Mouse (Mus musculus): ENCODE results near the gene Spop.

The Spop gene

GRCm38 (mm10) chr11:95420880-95421435 is 7.1 kb downstream of the Spop start:
- no peak for DNase-seq (ENCODE audit: low spot score)

- no peak for DNase-seq (ENCODE audit: low spot score)
These were observed 9.6 kb downstream of the Spop start for GRCm38 (mm10) chr11:95423505-95423904.

- DNase-seq (ENCODE audit: low spot score), result no peak
These were observed 17.5 kb downstream of the Spop start for GRCm38 (mm10) chr11:95431344-95431743.

GRCm38 (mm10) chr11:95432194-95432593 is 18.3 kb downstream of the Spop start:
- DNase-seq (ENCODE audit: low spot score), result no peak

GRCm38 (mm10) chr11:95445371-95445770 is 31.5 kb downstream of the Spop start:
- no peak for DNase-seq (ENCODE audit: low spot score)

- DNase-seq (ENCODE audit: low spot score), result no peak
These were observed 32.9 kb downstream of the Spop start for GRCm38 (mm10) chr11:95446580-95447305.

GRCm38 (mm10) chr11:95448346-95448745 is 34.5 kb downstream of the Spop start:
- DNase-seq (ENCODE audit: low spot score), result no peak

GRCm38 (mm10) chr11:95455331-95455730 is 41.5 kb downstream of the Spop start:
- DNase-seq (ENCODE audit: low spot score), result no peak

GRCm38 (mm10) chr11:95460872-95461271 is 47.0 kb downstream of the Spop start:
- no peak for DNase-seq (ENCODE audit: low spot score)

- DNase-seq (ENCODE audit: low spot score), result no peak
These were observed 48.3 kb downstream of the Spop start for GRCm38 (mm10) chr11:95462168-95462567.

GRCm38 (mm10) chr11:95467731-95468130 is 53.9 kb downstream of the Spop start:
- DNase-seq (ENCODE audit: low spot score), result no peak

GRCm38 (mm10) chr11:95472942-95473341 is 59.1 kb downstream of the Spop start:
- DNase-seq (ENCODE audit: low spot score), result no peak

- no peak for DNase-seq (ENCODE audit: low spot score)
These were observed 59.6 kb downstream of the Spop start for GRCm38 (mm10) chr11:95473456-95473855.

GRCm38 (mm10) chr11:95476323-95476722 is 62.4 kb downstream of the Spop start:
- no peak for DNase-seq (ENCODE audit: low spot score)

- no peak for DNase-seq (ENCODE audit: low spot score)
These were observed 65.6 kb downstream of the Spop start for GRCm38 (mm10) chr11:95479458-95479857.

GRCm38 (mm10) chr11:95480662-95481061 is 66.8 kb downstream of the Spop start:
- DNase-seq (ENCODE audit: low spot score), result no peak

GRCm38 (mm10) chr11:95485634-95486033 is 71.8 kb downstream of the Spop start:
- no peak for DNase-seq (ENCODE audit: low spot score)

- no peak for DNase-seq (ENCODE audit: low spot score)
These were observed 73.4 kb downstream of the Spop start for GRCm38 (mm10) chr11:95487237-95487636.

- no peak for DNase-seq (ENCODE audit: low spot score)
These were observed 76.2 kb downstream of the Spop start for GRCm38 (mm10) chr11:95490104-95490503.

- no peak for DNase-seq (ENCODE audit: low spot score)
These were observed 78.4 kb downstream of the Spop start for GRCm38 (mm10) chr11:95492256-95492655.

GRCm38 (mm10) chr11:95493010-95493409 is 79.1 kb downstream of the Spop start:
- no peak for DNase-seq (ENCODE audit: low spot score)

GRCm38 (mm10) chr11:95493950-95494349 is 80.1 kb downstream of the Spop start:
- DNase-seq (ENCODE audit: low spot score), result no peak

GRCm38 (mm10) chr11:95494374-95494773 is 80.5 kb downstream of the Spop start:
- no peak for DNase-seq (ENCODE audit: low spot score)

GRCm38 (mm10) chr11:95495883-95496282 is 82.0 kb downstream of the Spop start:
- DNase-seq (ENCODE audit: low spot score), result no peak
